Comparison of ENCODE assay signal across 26 mouse cellular contexts in genomic region chr16:70825910-70826309, GRCm38 (mm10).
DNase-seq lines count a peak whose midpoint lies in the region; ATAC-seq lines count a peak whose summit lies in the region.
"Had no signal": no experiment of that assay in that cellular context is flagged by ENCODE, and none has a peak within 500 bp of the region (broad histone marks: within the 10 kb centered on the region; RNA-seq: fewer than 3 reads in every experiment).

No protein-coding gene starts in this region.

- H3K9ac ChIP-seq in hindbrain, embryonic 11.5 days (ENCODE audit: low read depth, low read length): no peak overlapping the region
- H3K9ac ChIP-seq in hindbrain, embryonic 16.5 days (ENCODE audit: low read depth, low read length): no peak overlapping the region
- no peak overlapping the region for H3K9ac ChIP-seq in midbrain, embryonic 11.5 days (ENCODE audit: low read length)
- H3K9ac ChIP-seq in midbrain, embryonic 16.5 days (ENCODE audit: low read depth, low read length): no peak overlapping the region
- H3K9ac ChIP-seq in midbrain, embryonic 13.5 days (replicated peaks): no peak overlapping the region
- H3K9ac ChIP-seq in midbrain, embryonic 14.5 days (replicated peaks; ENCODE audit: low read length): no peak overlapping the region
- H3K9ac ChIP-seq: embryonic facial prominence, embryonic 12.5 days; forebrain, embryonic 13.5 days; forebrain, embryonic 15.5 days; forebrain, postnatal 0 days had no signal

- H3K36me3 ChIP-seq in hindbrain, embryonic 11.5 days (ENCODE audit: control insufficient read depth, insufficient read depth, low read length): no peaks in the 10 kb centered on the region
- H3K36me3 ChIP-seq in hindbrain, embryonic 16.5 days (ENCODE audit: control insufficient read depth, insufficient read depth, low read length): no peaks in the 10 kb centered on the region
- H3K36me3 ChIP-seq in midbrain, embryonic 11.5 days (ENCODE audit: control insufficient read depth, insufficient read depth, low read length): no peaks in the 10 kb centered on the region
- H3K36me3 ChIP-seq in midbrain, embryonic 16.5 days (ENCODE audit: control insufficient read depth, insufficient read depth, low read length): no peaks in the 10 kb centered on the region
- H3K36me3 ChIP-seq in midbrain, embryonic 13.5 days: no peaks in the 10 kb centered on the region
- no peaks in the 10 kb centered on the region for H3K36me3 ChIP-seq in midbrain, embryonic 14.5 days (ENCODE audit: control insufficient read depth, insufficient read depth, low read length)
- H3K36me3 ChIP-seq: embryonic facial prominence, embryonic 12.5 days; forebrain, embryonic 15.5 days; G1E had no signal

- ATAC-seq in cerebellum, adult (ENCODE audit: insufficient number of reproducible peaks, low FRiP score, low TSS enrichment): peak; percentile 26; the same call in 1 of the 2 replicates
- ATAC-seq in hindbrain, embryonic 11.5 days (ENCODE audit: low FRiP score): peak; percentile 51; the same call in 1 of the 2 replicates
- no peak for ATAC-seq in hindbrain, embryonic 16.5 days
- ATAC-seq in midbrain, embryonic 11.5 days (ENCODE audit: low FRiP score): peak; percentile 48; the same call in 1 of the 2 replicates
- ATAC-seq in midbrain, embryonic 16.5 days: no peak
- ATAC-seq in midbrain, embryonic 13.5 days: peak; percentile 63; the same call in 1 of the 2 replicates
- no peak for ATAC-seq in midbrain, embryonic 14.5 days (ENCODE audit: low FRiP score, low TSS enrichment)
- ATAC-seq: activated CD4-positive, CD25-positive, alpha-beta regulatory T cell, adult 4 months; CD4-positive, CD25-positive, alpha-beta regulatory T cell, adult 4 months; forebrain, embryonic 13.5 days; forebrain, embryonic 15.5 days; forebrain, postnatal 0 days; Patski had no signal

- DNase-seq in cerebellum, adult 9-11 months: no peak
- DNase-seq in hindbrain, embryonic 11.5 days (ENCODE audit: low spot score): no peak
- DNase-seq in midbrain, embryonic 11.5 days (ENCODE audit: low spot score, missing footprints): no peak
- no peak for DNase-seq in midbrain, embryonic 14.5 days
- DNase-seq: adrenal gland, adult 8-10 months; adrenal gland, postnatal 14 days; adrenal gland, postnatal 36 days; B cell, adult 2 months; cerebellum, adult 11 months; cerebellum, adult 18-20 months; cerebellum, adult 8-10 months; cerebellum, postnatal 10 days; cerebellum, postnatal 25 days; forebrain, postnatal 0 days had no signal

- no peak overlapping the region for H3K27ac ChIP-seq in hindbrain, embryonic 11.5 days (ENCODE audit: low read depth, low read length)
- no peak overlapping the region for H3K27ac ChIP-seq in hindbrain, embryonic 16.5 days (ENCODE audit: low read depth, low read length)
- no peak overlapping the region for H3K27ac ChIP-seq in midbrain, embryonic 11.5 days (ENCODE audit: low read depth, low read length)
- H3K27ac ChIP-seq in midbrain, embryonic 16.5 days (ENCODE audit: low read length): no peak overlapping the region
- no peak overlapping the region for H3K27ac ChIP-seq in midbrain, embryonic 13.5 days
- H3K27ac ChIP-seq in midbrain, embryonic 14.5 days (replicated peaks; ENCODE audit: low read depth, low read length): no peak overlapping the region
- H3K27ac ChIP-seq: embryonic facial prominence, embryonic 12.5 days; forebrain, embryonic 13.5 days; forebrain, embryonic 15.5 days had no signal

- H3K27me3 ChIP-seq in hindbrain, embryonic 11.5 days (ENCODE audit: control insufficient read depth, insufficient read depth, low read length): no peaks in the 10 kb centered on the region
- no peaks in the 10 kb centered on the region for H3K27me3 ChIP-seq in hindbrain, embryonic 16.5 days (replicated peaks; ENCODE audit: control insufficient read depth, insufficient read depth, low read length)
- H3K27me3 ChIP-seq in midbrain, embryonic 11.5 days (ENCODE audit: control insufficient read depth, insufficient read depth, low read length): no peaks in the 10 kb centered on the region
- no peaks in the 10 kb centered on the region for H3K27me3 ChIP-seq in midbrain, embryonic 16.5 days (ENCODE audit: control insufficient read depth, insufficient read depth, low read depth, low read length)
- H3K27me3 ChIP-seq in midbrain, embryonic 13.5 days: no peaks in the 10 kb centered on the region
- H3K27me3 ChIP-seq in midbrain, embryonic 14.5 days (ENCODE audit: control insufficient read depth, insufficient read depth, low read length): no peaks in the 10 kb centered on the region
- H3K27me3 ChIP-seq: CH12.LX; embryonic facial prominence, embryonic 12.5 days; forebrain, embryonic 13.5 days; forebrain, embryonic 15.5 days; Patski had no signal

- no peaks in the 10 kb centered on the region for H3K9me3 ChIP-seq in hindbrain, embryonic 11.5 days (ENCODE audit: control insufficient read depth, low read length)
- no peaks in the 10 kb centered on the region for H3K9me3 ChIP-seq in hindbrain, embryonic 16.5 days (ENCODE audit: control insufficient read depth, low read length)
- no peaks in the 10 kb centered on the region for H3K9me3 ChIP-seq in midbrain, embryonic 11.5 days (ENCODE audit: control insufficient read depth, low read length)
- H3K9me3 ChIP-seq in midbrain, embryonic 16.5 days (replicated peaks; ENCODE audit: control insufficient read depth, low read length, poor library complexity, severe bottlenecking): no peaks in the 10 kb centered on the region
- no peaks in the 10 kb centered on the region for H3K9me3 ChIP-seq in midbrain, embryonic 13.5 days
- H3K9me3 ChIP-seq in midbrain, embryonic 14.5 days (ENCODE audit: control insufficient read depth, low read length): no peaks in the 10 kb centered on the region
- H3K9me3 ChIP-seq: embryonic facial prominence, embryonic 12.5 days; forebrain, embryonic 13.5 days; forebrain, embryonic 15.5 days had no signal

- no peaks in the 10 kb centered on the region for H3K4me1 ChIP-seq in hindbrain, embryonic 11.5 days (replicated peaks; ENCODE audit: control insufficient read depth, insufficient read depth, low read length)
- no peaks in the 10 kb centered on the region for H3K4me1 ChIP-seq in hindbrain, embryonic 16.5 days (ENCODE audit: control insufficient read depth, insufficient read depth, low read depth, low read length)
- no peaks in the 10 kb centered on the region for H3K4me1 ChIP-seq in midbrain, embryonic 11.5 days (ENCODE audit: control insufficient read depth, insufficient read depth, low read length)
- H3K4me1 ChIP-seq in midbrain, embryonic 16.5 days (ENCODE audit: control insufficient read depth, insufficient read depth, low read length): no peaks in the 10 kb centered on the region
- no peaks in the 10 kb centered on the region for H3K4me1 ChIP-seq in midbrain, embryonic 13.5 days (replicated peaks)
- H3K4me1 ChIP-seq in midbrain, embryonic 14.5 days (ENCODE audit: control insufficient read depth, insufficient read depth, low read length): no peaks in the 10 kb centered on the region
- H3K4me1 ChIP-seq: embryonic facial prominence, embryonic 12.5 days; forebrain, embryonic 13.5 days; forebrain, embryonic 15.5 days had no signal

- no peak overlapping the region for H3K4me3 ChIP-seq in hindbrain, embryonic 11.5 days (ENCODE audit: low read depth, low read length)
- no peak overlapping the region for H3K4me3 ChIP-seq in hindbrain, embryonic 16.5 days (ENCODE audit: low read length)
- H3K4me3 ChIP-seq in midbrain, embryonic 11.5 days (ENCODE audit: low read depth, low read length): no peak overlapping the region
- H3K4me3 ChIP-seq in midbrain, embryonic 16.5 days (ENCODE audit: low read depth, low read length): no peak overlapping the region
- no peak overlapping the region for H3K4me3 ChIP-seq in midbrain, embryonic 13.5 days (replicated peaks)
- no peak overlapping the region for H3K4me3 ChIP-seq in midbrain, embryonic 14.5 days (replicated peaks; ENCODE audit: low read depth, low read length)
- H3K4me3 ChIP-seq: embryonic facial prominence, embryonic 12.5 days; forebrain, embryonic 13.5 days; forebrain, embryonic 15.5 days had no signal

- WGBS in hindbrain, embryonic 11.5 days: 92% methylated on average over 10 of the region's 10 CpGs
- WGBS in hindbrain, embryonic 16.5 days: 93% methylated on average over 10 of the region's 10 CpGs
- WGBS in midbrain, embryonic 11.5 days: 91% methylated on average over 10 of the region's 10 CpGs
- 94% methylated on average over 10 of the region's 10 CpGs for WGBS in midbrain, embryonic 16.5 days
- 89% methylated on average over 10 of the region's 10 CpGs for WGBS in midbrain, embryonic 13.5 days
- WGBS in midbrain, embryonic 14.5 days: 94% methylated on average over 10 of the region's 10 CpGs

- H3K4me2 ChIP-seq in hindbrain, embryonic 11.5 days (replicated peaks; ENCODE audit: low read depth, low read length): no peak overlapping the region
- H3K4me2 ChIP-seq in hindbrain, embryonic 16.5 days (ENCODE audit: low read length): no peak overlapping the region
- no peak overlapping the region for H3K4me2 ChIP-seq in midbrain, embryonic 11.5 days
- H3K4me2 ChIP-seq in midbrain, embryonic 16.5 days (ENCODE audit: low read length): no peak overlapping the region
- H3K4me2 ChIP-seq in midbrain, embryonic 13.5 days (replicated peaks): no peak overlapping the region
- H3K4me2 ChIP-seq in midbrain, embryonic 14.5 days (ENCODE audit: low read length): no peak overlapping the region
- H3K4me2 ChIP-seq: embryonic facial prominence, embryonic 12.5 days; forebrain, embryonic 13.5 days; forebrain, embryonic 15.5 days had no signal

Comparison
In these comparisons a context has a peak if more than half of its experiments do, and no peak if none do; other contexts are left out.
1. ATAC-seq: peak in cerebellum, adult (single experiment), hindbrain, embryonic 11.5 days (single experiment), midbrain, embryonic 11.5 days (single experiment) and midbrain, embryonic 13.5 days (single experiment); none in hindbrain, embryonic 16.5 days (single experiment), midbrain, embryonic 16.5 days (single experiment) and midbrain, embryonic 14.5 days (single experiment).